Mouse (Mus musculus) E14TG2a.4 (cell line): Measurements from ENCODE around the gene Gm21983.

ENCODE experiments used
- CTCF ChIP-seq: conservative IDR thresholded peaks from 2 replicates; pipeline ENCODE4 v1.5.1; 2014; ENCODE audit warnings: low read length
- NANOG ChIP-seq: IDR thresholded peaks from 2 replicates; pipeline ENCODE4 v1.6.1; 2014; ENCODE audit warnings: borderline replicate concordance, low read length, mixed read lengths
- POU5F1 ChIP-seq: IDR thresholded peaks from 2 replicates; pipeline ENCODE4 v1.6.1; 2014; ENCODE audit warnings: low read length, borderline replicate concordance

DNA sequence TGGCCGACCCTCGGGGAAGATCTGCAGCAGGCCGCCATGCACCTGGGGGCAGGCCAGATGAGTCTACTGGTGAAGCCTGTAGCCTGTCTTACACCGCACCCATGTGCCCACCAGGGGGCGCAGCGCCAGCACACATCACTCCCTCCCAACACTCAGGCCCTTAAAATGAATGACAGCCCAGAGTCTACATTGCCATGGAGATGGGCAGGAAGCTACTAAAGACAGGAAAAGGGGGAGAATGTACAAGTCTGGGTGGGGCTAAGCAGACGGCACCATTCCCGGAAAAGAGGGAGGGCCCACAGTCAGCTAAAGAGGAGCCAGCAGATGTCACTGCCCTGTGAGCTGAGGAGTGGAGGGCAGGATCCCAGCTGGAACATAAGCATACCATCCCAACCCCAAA is 21.0 kb downstream of the Gm21983 start:
- peak; percentile 86 for TF ChIP-seq CTCF
- no peak for TF ChIP-seq NANOG
- no peak for TF ChIP-seq POU5F1
